In genomic region chr7:83504996-83505645, GRCm38 (mm10) we compare ENCODE assay signal across 17 mouse cellular contexts.
DNase-seq lines count a peak whose midpoint lies in the region; ATAC-seq lines count a peak whose summit lies in the region.
"Had no signal": no experiment of that assay in that cellular context is flagged by ENCODE, and none has a peak within 500 bp of the region (broad histone marks: within the 10 kb centered on the region; RNA-seq: fewer than 3 reads in every experiment).

No protein-coding gene starts in this region.

- WGBS in midbrain, embryonic 15.5 days: 74% methylated on average over 2 of the region's 2 CpGs

- ATAC-seq in midbrain, embryonic 15.5 days (replicated peaks): no peak
- ATAC-seq: forebrain, embryonic 13.5 days; forebrain, postnatal 0 days; intestine, postnatal 0 days had no signal

- H3K9ac ChIP-seq in midbrain, embryonic 15.5 days: no peak overlapping the region
- H3K9ac ChIP-seq: embryonic facial prominence, embryonic 13.5 days; forebrain, embryonic 13.5 days; forebrain, postnatal 0 days; heart, embryonic 13.5 days; hindbrain, embryonic 15.5 days had no signal

- H3K36me3 ChIP-seq in midbrain, embryonic 15.5 days (replicated peaks): no peaks in the 10 kb centered on the region
- H3K36me3 ChIP-seq: embryonic facial prominence, embryonic 13.5 days; heart, embryonic 13.5 days; hindbrain, embryonic 15.5 days had no signal

- H3K4me1 ChIP-seq in midbrain, embryonic 15.5 days: no peaks in the 10 kb centered on the region
- H3K4me1 ChIP-seq: forebrain, embryonic 13.5 days; heart, embryonic 13.5 days; hindbrain, embryonic 15.5 days had no signal

- no peak overlapping the region for H3K27ac ChIP-seq in midbrain, embryonic 15.5 days
- H3K27ac ChIP-seq: embryonic facial prominence, embryonic 13.5 days; forebrain, embryonic 13.5 days; heart, embryonic 13.5 days; hindbrain, embryonic 15.5 days had no signal

- H3K4me3 ChIP-seq in midbrain, embryonic 15.5 days: no peak overlapping the region
- H3K4me3 ChIP-seq: embryonic facial prominence, embryonic 13.5 days; forebrain, embryonic 13.5 days; heart, embryonic 13.5 days; hindbrain, embryonic 15.5 days had no signal

- H3K27me3 ChIP-seq in midbrain, embryonic 15.5 days (replicated peaks): no peaks in the 10 kb centered on the region
- H3K27me3 ChIP-seq: embryonic facial prominence, embryonic 13.5 days; forebrain, embryonic 13.5 days; heart, embryonic 13.5 days; hindbrain, embryonic 15.5 days had no signal

- peak; percentile 77 to 80 for DNase-seq in cerebellum, postnatal 10 days
- DNase-seq in cerebellum, adult 8-10 months: no peak
- peak; percentile 15 to 18 for DNase-seq in layer of hippocampus, postnatal 10 days (ENCODE audit: low spot score in 2 of 2)
- no peak for DNase-seq in layer of hippocampus, adult 9-11 months
- peak; percentile 37 for DNase-seq in brain, adult 2 months (ENCODE audit: low read depth, low spot score)
- DNase-seq in ovary, adult 18-20 months (ENCODE audit: low spot score): no peak
- DNase-seq: adrenal gland, postnatal 25 days; cerebellum, adult 9-11 months; forebrain, postnatal 0 days; gastrocnemius, postnatal 14 days; heart, postnatal 36 days had no signal

- no peaks in the 10 kb centered on the region for H3K9me3 ChIP-seq in midbrain, embryonic 15.5 days
- H3K9me3 ChIP-seq: embryonic facial prominence, embryonic 13.5 days; forebrain, embryonic 13.5 days; heart, embryonic 13.5 days; hindbrain, embryonic 15.5 days had no signal

- H3K4me2 ChIP-seq in midbrain, embryonic 15.5 days: no peak overlapping the region
- H3K4me2 ChIP-seq: embryonic facial prominence, embryonic 13.5 days; forebrain, embryonic 13.5 days; heart, embryonic 13.5 days; hindbrain, embryonic 15.5 days had no signal

Comparison
In these comparisons a context has a peak if more than half of its experiments do, and no peak if none do; other contexts are left out.
1. DNase-seq: peak in cerebellum, postnatal 10 days (2 of 2), layer of hippocampus, postnatal 10 days (2 of 2) and brain, adult 2 months (single experiment); none in cerebellum, adult 8-10 months (single experiment), layer of hippocampus, adult 9-11 months (single experiment) and ovary, adult 18-20 months (single experiment).